Mouse (Mus musculus) adrenal gland (tissue): ENCODE data around the gene Tgds.
"Not testable (repeated sequence)": the region's sequence is repeated elsewhere in the genome, so short reads cannot be mapped to it uniquely, and the experiment has no call there.

Source experiments
- intact Hi-C: fragments of 180-260 bp; cut with DNase I; formaldehyde crosslinking; loops from one replicate; pipeline ENCODE4 v1.15.1; 2025

Tgds gene

GRCm38 (mm10) chr14:118136744-118137452 is 4.3 kb upstream of the Tgds start, which contains the start of gene Gpr180:
Gpr180 (plus strand) TSS chr14:118137158.
- intact Hi-C loops: no loop called here

- intact Hi-C loops: loop anchor here (5.0 kb wide), 1 partner anchor 40 kb away; no protein-coding TSS in a partner anchor
Measured at GRCm38 (mm10) chr14:118131931-118132641, 469 bp downstream of the Tgds start.

GRCm38 (mm10) chr14:118131472-118131871 is 1.1 kb downstream of the Tgds start:
- intact Hi-C loops: loop anchor here (5.0 kb wide), 1 partner anchor 39 kb away; no protein-coding TSS in a partner anchor

GRCm38 (mm10) chr14:118126301-118126700 is 6.3 kb downstream of the Tgds start:
- intact Hi-C loops: no loop called here

GRCm38 (mm10) chr14:118124771-118125170 is 7.8 kb downstream of the Tgds start:
- intact Hi-C loops: no loop called here

- intact Hi-C loops: no loop called here
Measured at GRCm38 (mm10) chr14:118124129-118124528, 8.4 kb downstream of the Tgds start.

GRCm38 (mm10) chr14:118113116-118113515 is 19.4 kb downstream of the Tgds start:
- intact Hi-C loops: loop anchor here (2.0 kb wide), 1 partner anchor 24 kb away; no protein-coding TSS in a partner anchor

GRCm38 (mm10) chr14:118107479-118107878 is 25.1 kb downstream of the Tgds start:
- intact Hi-C loops: not testable (repeated sequence)

GRCm38 (mm10) chr14:118101227-118101990 is 31.1 kb downstream of the Tgds start:
- intact Hi-C loops: no loop called here

- intact Hi-C loops: no loop called here
Measured at GRCm38 (mm10) chr14:118098265-118098664, 34.3 kb downstream of the Tgds start.

GRCm38 (mm10) chr14:118089806-118090392 is 42.7 kb downstream of the Tgds start:
- intact Hi-C loops: loop anchor here (2.0 to 5.0 kb wide), 2 partner anchors 23 to 42 kb away; partner anchors contain the start of gene Tgds

- intact Hi-C loops: loop anchor here (2.0 kb wide), 1 partner anchor 23 kb away; no protein-coding TSS in a partner anchor
Measured at GRCm38 (mm10) chr14:118089215-118089805, 43.2 kb downstream of the Tgds start.

GRCm38 (mm10) chr14:118088437-118089207 is 43.9 kb downstream of the Tgds start:
- intact Hi-C loops: loop anchor here (2.0 kb wide), 1 partner anchor 24 kb away; no protein-coding TSS in a partner anchor

- intact Hi-C loops: no loop called here
Measured at GRCm38 (mm10) chr14:118086271-118087035, 46.1 kb downstream of the Tgds start.

- intact Hi-C loops: no loop called here
Measured at GRCm38 (mm10) chr14:118083851-118084250, 48.7 kb downstream of the Tgds start.

GRCm38 (mm10) chr14:118080606-118081005 is 51.9 kb downstream of the Tgds start:
- intact Hi-C loops: no loop called here

GRCm38 (mm10) chr14:118070100-118070499 is 62.5 kb downstream of the Tgds start:
- intact Hi-C loops: no loop called here

GRCm38 (mm10) chr14:118069439-118070079 is 63.0 kb downstream of the Tgds start:
- intact Hi-C loops: no loop called here
